19 mouse cellular contexts compared by ENCODE assay signal in the genomic region with DNA sequence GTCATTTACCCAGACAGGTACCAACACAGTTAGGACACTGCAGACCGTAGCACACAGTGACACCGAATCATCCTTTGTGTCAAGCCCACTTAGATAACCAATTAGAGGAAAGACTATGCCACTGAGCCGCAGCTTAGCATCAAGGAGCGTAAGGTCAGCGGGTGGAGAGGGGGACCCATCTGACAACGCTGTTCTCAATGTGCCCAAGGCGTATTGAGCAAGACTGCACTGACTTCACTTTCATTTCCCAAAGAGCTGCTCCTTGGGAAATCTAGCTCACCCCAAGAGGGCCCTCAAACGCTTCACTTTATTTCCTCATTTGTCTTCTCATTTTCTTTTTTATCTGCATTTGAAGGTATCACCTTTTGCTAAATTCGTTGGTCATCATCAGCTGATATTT. TPM values are rescaled to one million over a fixed set of nuclear protein-coding genes. Genes with fewer than 3 reads are reported as not detected.
A peak's percentile ranks its signal among the peaks of the same experiment; 100 is the strongest.
DNase-seq lines count a peak whose midpoint lies in the region; ATAC-seq and TF ChIP-seq lines count a peak whose summit lies in the region.
"Had no signal": no experiment of that assay in that cellular context is flagged by ENCODE, and none has a peak within 500 bp of the region (broad histone marks: within the 10 kb centered on the region; RNA-seq: fewer than 3 reads in every experiment).

No protein-coding gene starts in this region.

- H3K9ac ChIP-seq in liver, embryonic 14.5 days (replicated peaks) = no peak overlapping the region
- H3K9ac ChIP-seq in liver, embryonic 11.5 days (ENCODE audit: low read depth, low read length) = no peak overlapping the region
- H3K9ac ChIP-seq: hindbrain, embryonic 12.5 days; lung, embryonic 15.5 days; midbrain, embryonic 12.5 days had no signal

- ATAC-seq in liver, embryonic 14.5 days (ENCODE audit: insufficient read depth) = peak; percentile 23; the same call in 1 of the 2 replicates
- no peak for ATAC-seq in liver, embryonic 11.5 days (replicated peaks; ENCODE audit: low FRiP score)
- ATAC-seq: forebrain, embryonic 14.5 days; inflammation-experienced regulatory T-cells, adult 6 months had no signal

- no peak overlapping the region for H3K4me3 ChIP-seq in liver, embryonic 14.5 days (ENCODE audit: insufficient read depth in 1 of 2, low read depth in 2 of 2, low read length in 2 of 2)
- no peak overlapping the region for H3K4me3 ChIP-seq in liver, embryonic 11.5 days (ENCODE audit: low read depth, low read length)
- peak overlapping the region; percentile 33 for H3K4me3 ChIP-seq in megakaryocyte, embryonic 14.5 days (replicated peaks)
- H3K4me3 ChIP-seq: embryonic facial prominence, embryonic 10.5 days; gastrocnemius, adult 2 months; hindbrain, embryonic 12.5 days; lung, embryonic 15.5 days; midbrain, embryonic 12.5 days had no signal

- H3K27ac ChIP-seq in liver, embryonic 14.5 days = no peak overlapping the region
- no peak overlapping the region for H3K27ac ChIP-seq in liver, embryonic 11.5 days (ENCODE audit: low read depth, low read length)
- H3K27ac ChIP-seq: embryonic facial prominence, embryonic 10.5 days; gastrocnemius, adult 2 months; hindbrain, embryonic 12.5 days; lung, embryonic 15.5 days; midbrain, embryonic 12.5 days had no signal

- DNase-seq in liver, embryonic 14.5 days (ENCODE audit: low read depth in 3 of 3, low spot score in 3 of 3) = no peak
- no peak for DNase-seq in liver, embryonic 11.5 days (ENCODE audit: low spot score)
- DNase-seq in A20 (ENCODE audit: low read depth, low spot score) = peak; percentile 3
- DNase-seq in c-Kit-positive CD71-negative TER-119-negative erythroid progenitor cells, embryonic 14.5 days (ENCODE audit: low read depth) = peak; percentile 14
- DNase-seq in cerebellum, postnatal 25 days = no peak
- no peak for DNase-seq in natural killer cell, adult 2 months (ENCODE audit: low spot score in 2 of 2)
- no peak for DNase-seq in frontal cortex, postnatal 36 days (ENCODE audit: low spot score in 2 of 2)
- DNase-seq: cerebellum, adult 11-12 months; cerebellum, postnatal 36 days; gastrocnemius, adult 2 months; right cerebral cortex, postnatal 4 days; thymus, postnatal 25 days had no signal

- H3K4me1 ChIP-seq in liver, embryonic 14.5 days (replicated peaks; ENCODE audit: control insufficient read depth in 2 of 2, insufficient read depth in 2 of 2, low read length in 1 of 2) = no peaks in the 10 kb centered on the region
- H3K4me1 ChIP-seq in liver, embryonic 11.5 days (replicated peaks; ENCODE audit: control insufficient read depth, insufficient read depth, low read length) = no peaks in the 10 kb centered on the region
- no peaks in the 10 kb centered on the region for H3K4me1 ChIP-seq in megakaryocyte, embryonic 14.5 days
- H3K4me1 ChIP-seq: embryonic facial prominence, embryonic 10.5 days; hindbrain, embryonic 12.5 days; lung, embryonic 15.5 days; midbrain, embryonic 12.5 days had no signal

- H3K27me3 ChIP-seq in liver, embryonic 14.5 days (ENCODE audit: control insufficient read depth, insufficient read depth, low read length) = no peaks in the 10 kb centered on the region
- no peaks in the 10 kb centered on the region for H3K27me3 ChIP-seq in liver, embryonic 11.5 days (replicated peaks; ENCODE audit: control insufficient read depth, insufficient read depth, low read length)
- H3K27me3 ChIP-seq in megakaryocyte, embryonic 14.5 days (replicated peaks) = no peaks in the 10 kb centered on the region
- H3K27me3 ChIP-seq: hindbrain, embryonic 12.5 days; lung, embryonic 15.5 days; midbrain, embryonic 12.5 days had no signal

- peaks cover 13% of the 10 kb centered on the region for H3K36me3 ChIP-seq in liver, embryonic 14.5 days (replicated peaks; ENCODE audit: control insufficient read depth, insufficient read depth, low read depth)
- peaks cover 7% of the 10 kb centered on the region; the same call in 1 of the 2 replicates for H3K36me3 ChIP-seq in liver, embryonic 11.5 days (ENCODE audit: control insufficient read depth, insufficient read depth, low read length)
- H3K36me3 ChIP-seq in megakaryocyte, embryonic 14.5 days (replicated peaks; ENCODE audit: low read length) = peaks cover 97% of the 10 kb centered on the region

- no peak for TF ChIP-seq CTCF in liver, embryonic 14.5 days (IDR thresholded peaks at IDR 0.05; ENCODE audit: low read depth)

- H3K4me2 ChIP-seq in liver, embryonic 14.5 days (ENCODE audit: low read depth) = no peak overlapping the region
- H3K4me2 ChIP-seq in liver, embryonic 11.5 days = no peak overlapping the region
- H3K4me2 ChIP-seq: hindbrain, embryonic 12.5 days; lung, embryonic 15.5 days; midbrain, embryonic 12.5 days had no signal

- no peaks in the 10 kb centered on the region for H3K9me3 ChIP-seq in liver, embryonic 14.5 days (ENCODE audit: control insufficient read depth, low read length)
- H3K9me3 ChIP-seq in liver, embryonic 11.5 days (ENCODE audit: control insufficient read depth, low read length) = no peaks in the 10 kb centered on the region
- no peaks in the 10 kb centered on the region for H3K9me3 ChIP-seq in megakaryocyte, embryonic 14.5 days
- H3K9me3 ChIP-seq: embryonic facial prominence, embryonic 10.5 days; hindbrain, embryonic 12.5 days; lung, embryonic 15.5 days; midbrain, embryonic 12.5 days had no signal

- 82% methylated on average over 9 of the region's 9 CpGs for WGBS in liver, embryonic 14.5 days (ENCODE audit: insufficient replicate concordance)
- 90% methylated on average over 9 of the region's 9 CpGs for WGBS in liver, embryonic 11.5 days

- TF ChIP-seq EP300 in liver, embryonic 14.5 days (IDR thresholded peaks at IDR 0.05; ENCODE audit: low read depth) = no peak

RNA-seq across cellular contexts. Expression of a gene that starts 51.5 kb away (rescaled TPM):
- polyA plus RNA-seq in liver, embryonic 14.5 days (2012; rRNA removed) = 3.8 and 5.4 TPM in 2 replicates
- 11.9 and 13.0 TPM in 2 replicates for polyA plus RNA-seq in liver, embryonic 14.5 days (2014; fragmentation: Nextera tagmentation; extraction: Ambion mirVana)
- 19.6 and 21.7 TPM in 2 replicates for polyA plus RNA-seq in liver, embryonic 11.5 days (2014; fragmentation: Nextera tagmentation; extraction: Ambion mirVana)
- 1.2 TPM in 1 of 2 replicates, not detected in the other for polyA plus RNA-seq in megakaryocyte, embryonic 14.5 days (2012; ENCODE audit: insufficient read depth, low replicate concordance)

RNA-seq across cellular contexts. Expression of a gene that starts 51.8 kb away (rescaled TPM):
- 4.5 and 7.3 TPM in 2 replicates for polyA plus RNA-seq in liver, embryonic 14.5 days (2012; rRNA removed)
- 10.4 and 12.0 TPM in 2 replicates for polyA plus RNA-seq in liver, embryonic 14.5 days (2014; fragmentation: Nextera tagmentation; extraction: Ambion mirVana)
- polyA plus RNA-seq in liver, embryonic 11.5 days (2014; fragmentation: Nextera tagmentation; extraction: Ambion mirVana) = 36.5 and 39.5 TPM in 2 replicates
- polyA plus RNA-seq in megakaryocyte, embryonic 14.5 days (2012; ENCODE audit: insufficient read depth, low replicate concordance) = 0.52 and 2.9 TPM in 2 replicates

RNA-seq across cellular contexts. Expression of a gene that starts 56.6 kb away (rescaled TPM):
- 29.7 and 33.8 TPM in 2 replicates for polyA plus RNA-seq in liver, embryonic 14.5 days (2012; rRNA removed)
- 48.9 and 53.5 TPM in 2 replicates for polyA plus RNA-seq in liver, embryonic 14.5 days (2014; fragmentation: Nextera tagmentation; extraction: Ambion mirVana)
- polyA plus RNA-seq in liver, embryonic 11.5 days (2014; fragmentation: Nextera tagmentation; extraction: Ambion mirVana) = 37.8 and 43.3 TPM in 2 replicates
- polyA plus RNA-seq in megakaryocyte, embryonic 14.5 days (2012; ENCODE audit: insufficient read depth, low replicate concordance) = 4.7 TPM in 1 of 2 replicates, not detected in the other

Comparison
In these comparisons a context has a peak if more than half of its experiments do, and no peak if none do; other contexts are left out.
1. DNase-seq: peak in A20 (single experiment) and c-Kit-positive CD71-negative TER-119-negative erythroid progenitor cells, embryonic 14.5 days (single experiment); none in liver, embryonic 14.5 days (0 of 3), liver, embryonic 11.5 days (single experiment), cerebellum, postnatal 25 days (0 of 2), natural killer cell, adult 2 months (0 of 2) and frontal cortex, postnatal 36 days (0 of 2).